Mouse (Mus musculus): ENCODE results near the gene Olfr789. TPM values are rescaled to one million over a fixed set of nuclear protein-coding genes. Genes with fewer than 3 reads are reported as not detected.

The Olfr789 gene
- polyA plus RNA-seq (2012; rRNA removed) = not detected in 2 replicates

- H3K4me3 ChIP-seq (ENCODE audit: insufficient read depth, low read length) = no peak within 1 kb of the TSS
- TF ChIP-seq POLR2A (IDR thresholded peaks at IDR 0.05; ENCODE audit: extremely low read depth, insufficient read depth, low read length) (no peak), CTCF (IDR thresholded peaks at IDR 0.05; ENCODE audit: extremely low read depth, insufficient read depth, low read length) (no peak)
- no peaks in the 10 kb centered on the region for H3K4me1 ChIP-seq (ENCODE audit: control insufficient read depth, insufficient read depth, low read length)
- H3K27ac ChIP-seq (ENCODE audit: insufficient read depth, low read length) = no peak within 1 kb of the TSS
These were observed at the start of gene Olfr789 for GRCm38 (mm10) chr10:129484452-129484851. Gene Olfr789, plus strand, starts transcription at chr10:129484752.

- TF ChIP-seq CTCF (IDR thresholded peaks at IDR 0.05; ENCODE audit: extremely low read depth, insufficient read depth, low read length) (no peak), POLR2A (IDR thresholded peaks at IDR 0.05; ENCODE audit: extremely low read depth, insufficient read depth, low read length) (no peak)
- no peak within 1 kb of the TSS for H3K4me3 ChIP-seq (ENCODE audit: insufficient read depth, low read length)
- H3K27ac ChIP-seq (ENCODE audit: insufficient read depth, low read length) = no peak within 1 kb of the TSS
- no peaks in the 10 kb centered on the region for H3K4me1 ChIP-seq (ENCODE audit: control insufficient read depth, insufficient read depth, low read length)
These were observed 23.0 kb upstream of the Olfr789 start, which contains the start of gene Olfr787 for GRCm38 (mm10) chr10:129461562-129461961. Gene Olfr787, plus strand, starts transcription at chr10:129461862.

GRCm38 (mm10) chr10:129470698-129471097 is 13.9 kb upstream of the Olfr789 start, which contains the start of gene Olfr788:
Gene Olfr788, plus strand, starts transcription at chr10:129470998.
- TF ChIP-seq POLR2A (IDR thresholded peaks at IDR 0.05; ENCODE audit: extremely low read depth, insufficient read depth, low read length) (no peak), CTCF (IDR thresholded peaks at IDR 0.05; ENCODE audit: extremely low read depth, insufficient read depth, low read length) (no peak)
- Histone ChIP-seq H3K4me1 (ENCODE audit: control insufficient read depth, insufficient read depth, low read length) (no peaks in the 10 kb centered on the region), H3K27ac (ENCODE audit: insufficient read depth, low read length) (no peak within 1 kb of the TSS), H3K4me3 (ENCODE audit: insufficient read depth, low read length) (no peak within 1 kb of the TSS)

GRCm38 (mm10) chr10:129473256-129473655 is 11.3 kb upstream of the Olfr789 start:
- TF ChIP-seq POLR2A (IDR thresholded peaks at IDR 0.05; ENCODE audit: extremely low read depth, insufficient read depth, low read length) = no peak
- TF ChIP-seq CTCF (IDR thresholded peaks at IDR 0.05; ENCODE audit: extremely low read depth, insufficient read depth, low read length) = no peak
- H3K4me3 ChIP-seq (ENCODE audit: insufficient read depth, low read length) = no peak overlapping the region
- H3K4me1 ChIP-seq (ENCODE audit: control insufficient read depth, insufficient read depth, low read length) = no peaks in the 10 kb centered on the region
- H3K27ac ChIP-seq (ENCODE audit: insufficient read depth, low read length) = no peak overlapping the region

- Histone ChIP-seq H3K4me1 (ENCODE audit: control insufficient read depth, insufficient read depth, low read length) (no peaks in the 10 kb centered on the region), H3K4me3 (ENCODE audit: insufficient read depth, low read length) (no peak overlapping the region), H3K27ac (ENCODE audit: insufficient read depth, low read length) (no peak overlapping the region)
- TF ChIP-seq CTCF (IDR thresholded peaks at IDR 0.05; ENCODE audit: extremely low read depth, insufficient read depth, low read length) (no peak), POLR2A (IDR thresholded peaks at IDR 0.05; ENCODE audit: extremely low read depth, insufficient read depth, low read length) (no peak)
These were observed 10.8 kb upstream of the Olfr789 start for GRCm38 (mm10) chr10:129473723-129474122.

GRCm38 (mm10) chr10:129490101-129490500 is 5.5 kb downstream of the Olfr789 start:
- no peak for TF ChIP-seq POLR2A (IDR thresholded peaks at IDR 0.05; ENCODE audit: extremely low read depth, insufficient read depth, low read length)
- no peak for TF ChIP-seq CTCF (IDR thresholded peaks at IDR 0.05; ENCODE audit: extremely low read depth, insufficient read depth, low read length)
- no peaks in the 10 kb centered on the region for H3K4me1 ChIP-seq (ENCODE audit: control insufficient read depth, insufficient read depth, low read length)
- H3K4me3 ChIP-seq (ENCODE audit: insufficient read depth, low read length) = no peak overlapping the region
- H3K27ac ChIP-seq (ENCODE audit: insufficient read depth, low read length) = no peak overlapping the region

- TF ChIP-seq CTCF (IDR thresholded peaks at IDR 0.05; ENCODE audit: extremely low read depth, insufficient read depth, low read length) (no peak), POLR2A (IDR thresholded peaks at IDR 0.05; ENCODE audit: extremely low read depth, insufficient read depth, low read length) (no peak)
- H3K4me1 ChIP-seq (ENCODE audit: control insufficient read depth, insufficient read depth, low read length) = no peaks in the 10 kb centered on the region
- H3K4me3 ChIP-seq (ENCODE audit: insufficient read depth, low read length) = no peak within 1 kb of the TSS
- no peak within 1 kb of the TSS for H3K27ac ChIP-seq (ENCODE audit: insufficient read depth, low read length)
These were observed 13.6 kb downstream of the Olfr789 start, which contains the start of gene Olfr790 for GRCm38 (mm10) chr10:129498192-129498591. Gene Olfr790, plus strand, starts transcription at chr10:129498492.

GRCm38 (mm10) chr10:129521492-129521891 is 36.9 kb downstream of the Olfr789 start, which contains the start of gene Olfr791:
Gene Olfr791, plus strand, starts transcription at chr10:129521792.
- Histone ChIP-seq H3K4me1 (ENCODE audit: control insufficient read depth, insufficient read depth, low read length) (no peaks in the 10 kb centered on the region), H3K27ac (ENCODE audit: insufficient read depth, low read length) (no peak within 1 kb of the TSS), H3K4me3 (ENCODE audit: insufficient read depth, low read length) (no peak within 1 kb of the TSS)
- no peak for TF ChIP-seq CTCF (IDR thresholded peaks at IDR 0.05; ENCODE audit: extremely low read depth, insufficient read depth, low read length)
- no peak for TF ChIP-seq POLR2A (IDR thresholded peaks at IDR 0.05; ENCODE audit: extremely low read depth, insufficient read depth, low read length)

GRCm38 (mm10) chr10:129538862-129539261 is 54.3 kb downstream of the Olfr789 start, which contains the start of gene Olfr792:
Gene Olfr792, plus strand, starts transcription at chr10:129539162.
- Histone ChIP-seq H3K4me3 (ENCODE audit: insufficient read depth, low read length) (no peak within 1 kb of the TSS), H3K27ac (ENCODE audit: insufficient read depth, low read length) (no peak within 1 kb of the TSS), H3K4me1 (ENCODE audit: control insufficient read depth, insufficient read depth, low read length) (no peaks in the 10 kb centered on the region)
- TF ChIP-seq POLR2A (IDR thresholded peaks at IDR 0.05; ENCODE audit: extremely low read depth, insufficient read depth, low read length) (no peak), CTCF (IDR thresholded peaks at IDR 0.05; ENCODE audit: extremely low read depth, insufficient read depth, low read length) (no peak)

Other genes starting within 250 kb of the Olfr789 start
- gene Olfr774, start 248.5 kb upstream of the Olfr789 start, polyA plus RNA-seq (2012; rRNA removed) = not detected in 2 replicates
- not detected in 2 replicates for gene Olfr775, start 236.3 kb upstream of the Olfr789 start, polyA plus RNA-seq (2012; rRNA removed)
- not detected in 2 replicates for gene Olfr776, start 225.6 kb upstream of the Olfr789 start, polyA plus RNA-seq (2012; rRNA removed)
- gene Olfr777, start 213.3 kb upstream of the Olfr789 start, polyA plus RNA-seq (2012; rRNA removed) = not detected in 2 replicates
- gene Olfr780, start 166.6 kb upstream of the Olfr789 start, polyA plus RNA-seq (2012; rRNA removed) = not detected in 2 replicates
- gene Olfr781, start 155.9 kb upstream of the Olfr789 start, polyA plus RNA-seq (2012; rRNA removed) = not detected in 2 replicates
- not detected in 2 replicates for gene Olfr782, start 135.9 kb upstream of the Olfr789 start, polyA plus RNA-seq (2012; rRNA removed)
- 0.21 and 0.31 TPM in 2 replicates for gene Olfr784, start 100.7 kb upstream of the Olfr789 start, polyA plus RNA-seq (2012; rRNA removed)
- gene Olfr785, start 79.3 kb upstream of the Olfr789 start, polyA plus RNA-seq (2012; rRNA removed) = not detected in 2 replicates
- not detected in 2 replicates for gene Olfr786, start 57.4 kb upstream of the Olfr789 start, polyA plus RNA-seq (2012; rRNA removed)
- not detected in 2 replicates for gene Olfr787, start 22.9 kb upstream of the Olfr789 start, polyA plus RNA-seq (2012; rRNA removed)
- gene Olfr788, start 13.8 kb upstream of the Olfr789 start, polyA plus RNA-seq (2012; rRNA removed) = not detected in 2 replicates
- gene Olfr790, start 13.7 kb downstream of the Olfr789 start, polyA plus RNA-seq (2012; rRNA removed) = not detected in 2 replicates
- not detected in 2 replicates for gene Olfr791, start 37.0 kb downstream of the Olfr789 start, polyA plus RNA-seq (2012; rRNA removed)
- not detected in 2 replicates for gene Olfr792, start 54.4 kb downstream of the Olfr789 start, polyA plus RNA-seq (2012; rRNA removed)
- not detected in 2 replicates for gene Olfr794, start 82.9 kb downstream of the Olfr789 start, polyA plus RNA-seq (2012; rRNA removed)
- gene Olfr796, start 127.8 kb downstream of the Olfr789 start, polyA plus RNA-seq (2012; rRNA removed) = not detected in 2 replicates
- gene Olfr798, start 143.2 kb downstream of the Olfr789 start, polyA plus RNA-seq (2012; rRNA removed) = not detected in 2 replicates
- gene Olfr799, start 152.7 kb downstream of the Olfr789 start, polyA plus RNA-seq (2012; rRNA removed) = not detected in 2 replicates
- gene Olfr800, start 172.9 kb downstream of the Olfr789 start, polyA plus RNA-seq (2012; rRNA removed) = not detected in 2 replicates
- gene Olfr801, start 189.1 kb downstream of the Olfr789 start, polyA plus RNA-seq (2012; rRNA removed) = not detected in 2 replicates
- gene Olfr802, start 203.4 kb downstream of the Olfr789 start, polyA plus RNA-seq (2012; rRNA removed) = not detected in 2 replicates
- gene Olfr803, start 209.5 kb downstream of the Olfr789 start, polyA plus RNA-seq (2012; rRNA removed) = not detected in 2 replicates
- not detected in 2 replicates for gene Olfr804, start 218.5 kb downstream of the Olfr789 start, polyA plus RNA-seq (2012; rRNA removed)
- gene Olfr805, start 244.6 kb downstream of the Olfr789 start, polyA plus RNA-seq (2012; rRNA removed) = not detected in 2 replicates

Measured in cortical plate, adult 2 months (tissue).